Mouse (Mus musculus) layer of hippocampus, adult 9-10 months (tissue): Measurements from ENCODE around the gene Nmnat2.

Experiments used
- DNase-seq: peaks from one replicate; pipeline ENCODE4 v3.0.0; 2022; ENCODE audit warnings: low spot score

Gene Nmnat2

GRCm38 (mm10) chr1:153094226-153095076, 139.7 kb downstream of the Nmnat2 start:
- DNase-seq = no peak

GRCm38 (mm10) chr1:153095328-153095727, 140.5 kb downstream of the Nmnat2 start:
- no peak for DNase-seq

GRCm38 (mm10) chr1:153095826-153096727, 141.3 kb downstream of the Nmnat2 start:
- DNase-seq = no peak

- DNase-seq = no peak
Measured at GRCm38 (mm10) chr1:153097017-153097675, 142.4 kb downstream of the Nmnat2 start.

- DNase-seq = no peak
Measured at GRCm38 (mm10) chr1:153098586-153098985, 143.8 kb downstream of the Nmnat2 start.

DNA sequence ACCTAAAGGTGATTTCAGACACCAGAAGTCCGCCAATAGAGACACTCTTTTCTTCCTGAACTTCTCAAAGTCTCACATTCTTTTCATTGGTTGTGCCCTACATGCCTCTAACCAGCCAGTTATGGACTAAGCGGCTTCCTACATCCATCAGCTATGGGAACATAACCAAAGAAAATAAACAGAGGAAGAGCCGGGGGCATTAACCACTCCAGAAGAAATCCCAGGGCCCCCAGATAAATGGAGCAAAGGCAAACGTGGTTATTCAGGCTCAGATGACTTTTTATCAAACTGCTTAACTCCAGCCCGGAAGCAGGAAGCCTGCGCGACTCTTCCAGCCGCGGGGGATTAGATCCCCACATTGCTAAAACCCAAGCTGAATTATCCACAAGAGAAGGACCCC, 146.1 kb downstream of the Nmnat2 start:
- no peak for DNase-seq

- DNase-seq = peak; percentile 35
Measured at GRCm38 (mm10) chr1:153101327-153101880, 146.6 kb downstream of the Nmnat2 start.

- no peak for DNase-seq
Measured at GRCm38 (mm10) chr1:153102296-153103185, 147.7 kb downstream of the Nmnat2 start.

DNA sequence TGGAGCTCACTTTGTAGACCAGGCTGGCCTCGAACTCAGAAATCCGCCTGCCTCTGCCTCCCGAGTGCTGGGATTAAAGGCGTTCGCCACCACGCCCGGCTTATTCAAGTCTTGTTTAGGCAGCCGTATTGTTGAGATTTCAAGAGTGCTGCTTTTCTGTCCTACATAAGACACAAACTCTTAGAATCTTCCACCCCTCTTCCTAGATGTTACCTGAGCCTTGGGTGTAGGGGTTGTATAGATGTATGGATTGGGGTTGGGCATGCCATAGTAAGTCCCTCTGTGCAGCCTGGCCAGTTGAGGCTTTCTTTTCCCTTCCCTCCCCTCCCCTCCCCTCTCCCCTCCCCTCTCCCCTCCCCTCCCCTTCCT, 148.4 kb downstream of the Nmnat2 start:
- no peak for DNase-seq

DNA sequence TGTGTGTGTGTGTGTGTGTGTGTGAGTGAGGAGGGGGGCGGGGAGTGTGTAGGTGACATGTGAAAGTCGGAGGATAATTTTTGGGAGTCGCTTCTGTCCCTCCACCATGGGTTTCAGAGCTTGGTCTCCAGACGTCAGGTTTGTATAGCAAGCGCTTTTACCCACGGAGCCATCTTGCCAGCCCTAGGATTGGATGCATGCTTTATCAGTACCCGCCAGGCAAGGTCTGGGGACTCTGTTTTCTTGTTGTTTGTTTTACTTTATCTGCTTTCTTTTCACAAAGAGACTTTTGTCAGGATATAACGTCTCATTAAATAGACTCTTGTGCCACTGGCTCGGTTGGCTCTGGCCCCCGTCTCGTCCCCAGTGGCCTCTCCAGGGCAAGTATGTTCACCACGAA, 150.0 kb downstream of the Nmnat2 start:
- no peak for DNase-seq

DNA sequence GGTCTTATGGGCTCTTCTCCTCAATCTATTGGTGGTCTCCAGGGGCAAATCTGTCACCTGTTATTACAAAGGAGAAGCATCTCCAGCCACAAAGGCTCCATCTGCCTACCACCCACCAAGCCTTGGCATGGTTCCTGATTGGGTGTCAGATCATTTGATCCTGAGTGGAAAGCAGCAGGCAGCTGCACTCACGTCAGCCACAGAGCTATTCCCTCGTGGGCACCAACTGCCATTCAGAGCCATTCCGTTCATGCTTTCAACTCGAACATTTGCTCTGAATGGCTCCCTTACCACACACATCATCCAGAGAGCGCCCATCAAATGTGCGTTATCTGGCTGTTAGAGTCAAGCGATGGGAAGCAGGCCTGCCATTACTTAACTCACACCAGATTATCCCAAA, 153.1 kb downstream of the Nmnat2 start:
- peak; percentile 22 for DNase-seq

DNA sequence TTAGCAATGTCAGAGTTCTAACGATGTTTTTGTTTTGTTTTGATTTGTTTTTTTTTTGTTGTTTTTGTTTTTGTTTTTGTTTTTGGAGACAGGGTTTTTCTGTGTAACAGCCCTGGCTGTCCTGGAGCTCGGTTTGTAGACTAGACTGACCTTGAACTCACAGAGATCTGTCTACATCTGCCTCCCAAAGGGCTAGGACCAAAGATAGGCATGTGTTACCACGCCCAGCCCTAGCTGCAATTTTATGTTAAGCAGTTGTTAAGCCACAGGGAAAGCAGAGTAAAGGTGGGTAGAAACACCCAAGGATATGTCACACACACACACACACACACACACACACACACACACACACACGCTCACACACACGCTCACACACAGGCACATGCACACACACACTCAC, 154.6 kb downstream of the Nmnat2 start:
- no peak for DNase-seq

DNA sequence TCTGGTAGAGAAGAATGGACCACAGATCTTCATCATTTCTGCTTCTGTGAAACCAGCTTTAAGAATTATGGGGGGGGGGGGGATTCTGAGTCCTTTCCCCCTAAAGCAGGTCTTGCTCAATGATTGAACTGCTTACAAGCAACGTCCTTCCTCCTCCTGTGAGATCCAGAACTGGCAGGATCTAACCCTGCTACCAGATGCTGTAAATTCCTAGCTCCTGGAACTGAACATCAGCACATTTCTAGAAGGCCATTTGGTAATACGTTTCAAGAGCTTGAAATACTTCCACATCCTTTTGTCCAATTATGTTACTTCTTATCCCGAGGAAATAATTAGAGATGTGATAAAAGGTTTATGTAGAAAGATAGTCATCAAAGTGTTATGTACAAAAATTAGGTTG, 155.0 kb downstream of the Nmnat2 start:
- no peak for DNase-seq

- no peak for DNase-seq
Measured at GRCm38 (mm10) chr1:153111596-153111995, 156.8 kb downstream of the Nmnat2 start.

DNA sequence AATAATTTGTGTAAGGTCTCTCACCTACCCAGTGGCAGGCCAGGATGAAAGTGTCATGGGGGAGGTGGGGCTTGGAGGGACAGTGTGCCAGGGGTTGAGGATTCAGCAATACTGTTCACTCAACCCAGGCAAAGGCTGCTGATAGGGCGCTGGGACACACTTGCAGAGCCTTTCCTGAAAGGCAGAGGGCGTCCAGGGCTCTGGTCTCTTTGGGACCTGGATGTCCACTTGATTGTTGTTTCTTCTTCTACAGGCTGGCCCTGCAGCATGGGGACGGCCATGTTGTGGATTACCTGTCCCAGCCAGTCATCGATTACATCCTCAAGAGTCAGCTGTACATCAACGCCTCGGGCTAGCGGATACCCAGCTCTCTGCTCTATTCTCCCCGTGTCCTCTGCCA, 160.5 kb downstream of the Nmnat2 start:
- no peak for DNase-seq

GRCm38 (mm10) chr1:153120544-153120943, 165.8 kb downstream of the Nmnat2 start:
- no peak for DNase-seq

DNA sequence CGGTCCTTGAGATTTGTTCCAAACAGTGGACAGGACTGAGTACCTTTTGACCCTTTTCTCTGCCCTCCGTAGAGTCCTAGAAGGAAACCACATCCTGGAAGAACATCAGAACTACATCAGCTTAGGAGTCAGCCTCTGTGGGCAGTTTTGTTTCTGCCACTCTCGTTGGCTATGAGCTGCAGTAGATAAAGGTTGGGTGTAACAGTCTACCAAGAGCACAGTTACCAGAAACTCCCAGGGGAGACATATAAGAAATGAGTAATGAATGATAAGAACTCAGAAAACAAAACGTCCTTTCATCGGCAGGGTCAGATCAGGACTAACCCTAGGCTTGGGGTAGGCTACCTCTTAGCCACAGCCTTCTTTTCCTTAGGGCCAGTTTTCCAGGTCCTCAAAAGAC, 166.5 kb downstream of the Nmnat2 start:
- no peak for DNase-seq

GRCm38 (mm10) chr1:153122764-153123163, 168.0 kb downstream of the Nmnat2 start:
- no peak for DNase-seq

DNA sequence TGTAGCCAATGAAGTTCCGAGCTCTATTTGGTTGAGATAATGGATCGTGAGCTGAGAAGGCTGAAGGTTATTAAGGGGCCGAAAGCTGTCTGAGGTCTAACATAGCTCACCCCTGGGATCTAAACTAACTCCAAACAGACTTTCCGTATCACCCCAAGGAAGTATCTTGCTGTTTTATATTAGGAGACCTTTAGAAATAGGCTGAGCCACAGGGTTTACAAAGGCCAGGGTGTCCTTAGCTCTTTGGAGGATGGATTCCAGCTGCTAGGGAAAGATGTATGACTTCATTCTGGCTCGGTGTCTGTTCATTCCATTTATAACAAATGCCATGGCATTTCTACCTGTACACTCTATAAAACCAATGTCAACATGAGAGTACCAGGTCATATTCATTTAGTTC, 169.7 kb downstream of the Nmnat2 start:
- DNase-seq = no peak

DNA sequence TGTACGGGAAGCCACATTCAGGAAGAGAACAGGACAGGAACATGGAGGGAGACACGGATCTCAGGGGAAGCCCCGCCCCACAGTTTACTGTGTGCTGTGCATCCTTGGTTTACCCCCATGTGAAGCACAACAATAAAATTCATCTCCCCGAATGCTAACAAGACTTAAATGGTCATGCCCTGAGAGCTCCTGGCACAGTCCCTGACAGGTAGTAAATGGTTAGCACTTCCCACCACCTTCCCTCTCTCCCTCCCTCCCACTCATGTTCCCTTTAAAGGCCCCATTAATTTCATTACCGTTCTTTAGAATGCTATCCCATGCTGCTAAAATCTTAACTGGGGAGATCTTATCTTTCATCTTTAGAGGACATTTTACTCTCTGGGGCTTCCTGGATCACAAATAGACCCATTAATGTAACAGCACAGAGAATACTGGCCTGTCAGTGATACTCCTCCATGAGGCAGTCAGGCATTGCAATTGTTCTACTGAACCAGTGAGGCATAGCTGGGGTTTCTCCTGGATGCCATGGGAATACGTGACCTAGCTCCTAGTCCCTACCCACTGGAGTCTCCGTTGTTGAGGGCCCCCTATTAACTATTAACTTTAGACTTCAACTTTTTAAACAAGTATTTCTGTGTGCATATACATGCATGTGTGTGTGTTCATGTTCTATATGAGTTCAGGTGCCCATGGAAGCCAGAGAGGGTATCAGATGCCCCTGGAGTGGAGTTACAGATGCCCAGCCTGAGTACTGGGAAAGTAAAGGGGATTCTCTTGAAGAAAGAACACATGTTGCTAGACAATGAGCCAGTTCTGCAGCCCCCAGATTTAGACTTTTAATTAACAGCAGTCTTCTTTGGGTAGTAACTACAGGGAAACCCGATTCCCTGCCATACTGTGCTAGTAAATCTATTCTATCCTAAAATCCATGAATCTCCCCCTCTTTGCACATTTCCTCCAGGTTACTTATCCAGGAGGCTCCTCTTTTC, 170.8 kb downstream of the Nmnat2 start:
- no peak for DNase-seq
